Mouse (Mus musculus) cerebral cortex, adult 2 months (tissue): ENCODE data around the gene Defa37.

Experiments
- WGBS: fragments of 180-500 bp; shearing (Covaris S2); methylation state at CpG from one replicate; pipeline ENCODE4 v1.1.7; 2018; 5-methylcytosine and 5-hydroxymethylcytosine counted together

Gene Defa37

DNA sequence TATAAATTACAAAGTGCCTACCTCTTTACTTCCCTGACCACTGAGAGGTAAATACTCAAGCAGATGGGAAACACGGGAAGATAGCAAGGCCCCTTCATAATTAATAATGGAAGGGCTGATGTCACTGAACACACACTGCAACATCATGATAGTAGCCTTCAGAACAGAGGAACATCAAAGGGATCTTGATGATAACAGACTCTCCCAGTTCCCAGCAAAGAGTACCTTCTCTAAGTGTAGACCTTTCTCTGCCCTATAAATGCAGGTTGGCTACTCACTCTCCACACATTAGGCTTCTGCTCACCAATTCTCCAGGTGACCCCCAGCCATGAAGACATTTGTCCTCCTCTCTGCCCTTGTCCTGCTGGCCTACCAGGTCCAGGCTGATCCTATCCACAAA is at the start of gene Defa37:
Defa37 (plus strand) TSS at position 301 of the 400 bp plus-strand sequence.
- no CpG with 5 or more reads among the region's 1 CpGs for WGBS

DNA sequence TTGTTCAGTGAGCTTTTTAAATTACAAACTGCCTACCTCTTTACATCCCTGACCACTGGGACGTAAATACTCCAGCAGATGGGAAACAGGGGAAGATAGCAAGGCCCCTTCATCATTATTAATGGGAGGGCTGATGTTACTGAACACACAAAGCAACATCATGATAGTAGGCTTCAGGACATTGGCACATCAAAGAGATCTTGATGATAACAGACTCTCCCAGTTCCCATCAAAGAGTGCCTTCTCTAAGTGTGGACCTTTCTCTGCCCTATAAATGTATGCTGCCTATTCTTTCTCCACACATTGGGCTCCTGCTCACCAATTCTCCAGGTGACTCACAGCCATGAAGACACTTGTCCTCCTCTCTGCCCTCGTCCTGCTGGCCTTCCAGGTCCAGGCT is 36.5 kb upstream of the Defa37 start, which contains the start of gene Defa32:
Defa32 (plus strand) TSS at position 301 of the 400 bp plus-strand sequence.
- no CpG with 5 or more reads among the region's 2 CpGs for WGBS

DNA sequence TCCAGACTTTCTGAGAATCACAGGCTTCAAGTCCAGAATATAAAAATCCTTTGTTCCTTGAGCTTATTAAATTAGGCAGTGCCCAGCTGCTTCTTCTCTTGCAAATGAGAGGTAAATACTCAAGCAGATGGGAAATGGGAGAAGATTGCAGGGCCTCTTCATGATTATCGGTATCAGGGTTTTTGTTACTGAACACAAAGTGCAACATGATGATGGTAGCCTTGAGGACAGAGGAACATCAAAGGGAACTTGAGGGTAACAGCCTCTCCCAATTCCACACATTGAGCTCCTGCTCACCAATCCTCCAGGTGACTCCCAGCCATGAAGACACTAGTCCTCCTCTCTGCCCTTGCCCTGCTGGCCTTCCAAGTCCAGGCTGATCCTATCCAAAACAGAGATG is 17.5 kb downstream of the Defa37 start, which contains the start of gene Defa28:
Defa28 (plus strand) TSS at position 301 of the 400 bp plus-strand sequence.
- WGBS = no CpG with 5 or more reads among the region's 1 CpGs

DNA sequence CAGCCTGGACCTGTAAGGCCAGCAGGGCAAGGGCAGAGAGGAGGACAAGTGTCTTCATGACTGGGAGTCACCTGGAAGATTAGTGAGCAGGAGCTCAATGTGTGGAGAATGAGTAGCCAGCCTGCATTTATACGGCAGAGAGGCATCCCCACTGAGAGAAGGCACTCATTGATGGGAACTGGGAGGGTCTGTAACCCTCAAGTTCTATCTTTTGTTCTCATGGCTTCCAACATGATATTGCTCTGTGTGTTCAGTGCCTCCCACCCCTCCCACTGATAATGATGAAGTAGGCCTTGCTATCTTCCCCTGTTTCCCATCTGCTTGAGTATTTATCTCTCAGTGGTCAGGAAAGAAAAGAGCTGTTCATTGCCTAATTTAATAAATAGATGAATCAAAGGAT is 29.2 kb downstream of the Defa37 start, which contains the start of gene Gm7861:
Gm7861 (minus strand) TSS at position 101 of the 400 bp plus-strand sequence.
- WGBS = no CpG with 5 or more reads among the region's 1 CpGs
